Mouse (Mus musculus): ENCODE measurements around the gene Cgnl1. TPM values are rescaled to one million over a fixed set of nuclear protein-coding genes. Genes with fewer than 3 reads are reported as not detected.

Gene Cgnl1
- polyA plus RNA-seq, 1 experiment = 105 TPM

GRCm38 (mm10) chr9:71578896-71579564, 192.4 kb downstream of the Cgnl1 start:
- WGBS = 77% methylated on average over 7 of the region's 7 CpGs
- no peaks in the 10 kb centered on the region for H3K27me3 ChIP-seq (replicated peaks; ENCODE audit: control insufficient read depth, insufficient read depth, low read length)
- no peaks in the 10 kb centered on the region for H3K4me1 ChIP-seq (ENCODE audit: control insufficient read depth, insufficient read depth, low read length)
- H3K27ac ChIP-seq (ENCODE audit: insufficient read depth, low read depth, low read length) = peak overlapping the region; percentile 36; the same call in 1 of the 2 replicates
- no peaks in the 10 kb centered on the region for H3K36me3 ChIP-seq (ENCODE audit: control insufficient read depth, insufficient read depth, low read length)
- no peak for DNase-seq
- no peak overlapping the region for H3K4me3 ChIP-seq (ENCODE audit: insufficient read depth, low read depth, low read length)
- TF ChIP-seq POLR2A (IDR thresholded peaks at IDR 0.05; ENCODE audit: low read depth, low read length) (no peak), CTCF (conservative IDR thresholded peaks at IDR 0.05; ENCODE audit: insufficient read depth, insufficient read length, low read depth, low read length) (no peak)

Other genes starting within 250 kb of the Cgnl1 start
- 3.6 and 4.1 TPM in 2 replicates for gene Myzap, start 179.2 kb downstream of the Cgnl1 start, polyA plus RNA-seq (2012; rRNA removed)

All from kidney, adult 2 months (tissue).